Mouse (Mus musculus) kidney, adult 2 months (tissue): ENCODE data around the gene Mrpl38. TPM values are rescaled to one million over a fixed set of nuclear protein-coding genes. Genes with fewer than 3 reads are reported as not detected.

Source experiments
- DNase-seq: peaks from one replicate; pipeline ENCODE4 v3.0.0; 2021
- H3K27ac ChIP-seq: fragments of 200-500 bp; 2 replicates; pipeline ENCODE4 v1.5.1; 2012; ENCODE audit warnings: low read depth, low read length, control low read depth, inconsistent platforms; ENCODE audit not compliant: insufficient read depth
- H3K27me3 ChIP-seq: fragments of 200-500 bp; replicated peaks from 2 replicates; pipeline ENCODE4 v1.6.1; 2012; ENCODE audit warnings: mild to moderate bottlenecking, moderate library complexity, low read length, inconsistent platforms; ENCODE audit not compliant: control insufficient read depth, insufficient read depth
- H3K36me3 ChIP-seq: fragments of 200-500 bp; 2 replicates; pipeline ENCODE4 v1.6.1; 2012; ENCODE audit warnings: mild to moderate bottlenecking, moderate library complexity, low read length, inconsistent platforms; ENCODE audit not compliant: control insufficient read depth, insufficient read depth
- H3K4me1 ChIP-seq: fragments of 200-500 bp; 2 replicates; pipeline ENCODE4 v1.6.1; 2011; ENCODE audit warnings: low read length; ENCODE audit not compliant: control insufficient read depth, insufficient read depth
- H3K4me3 ChIP-seq: fragments of 200-500 bp; 2 replicates; pipeline ENCODE4 v1.5.1; 2011; ENCODE audit warnings: mild to moderate bottlenecking, low read depth, low read length, control low read depth; ENCODE audit not compliant: insufficient read depth
- CTCF ChIP-seq: fragments of 200-500 bp; conservative IDR thresholded peaks from 2 replicates; pipeline ENCODE4 v1.5.1; 2011; ENCODE audit warnings: low read depth, mild to moderate bottlenecking, control low read depth, low read length, moderate library complexity, mixed read lengths; ENCODE audit not compliant: insufficient read depth, insufficient read length
- POLR2A ChIP-seq: fragments of 200-500 bp; IDR thresholded peaks from one replicate; pipeline ENCODE4 v1.6.1; 2011; ENCODE audit warnings: low read depth, low read length, control low read depth
- WGBS: fragments of 180-500 bp; shearing (Covaris S2); methylation state at CpG from one replicate; pipeline ENCODE4 v1.1.7; 2018; 5-methylcytosine and 5-hydroxymethylcytosine counted together
- polyA plus RNA-seq: library from polyadenylated mRNA; depleted of rRNA; stranded (reverse); fragments of >200 nt; gene quantifications from 2 replicates; pipeline ENCODE4 v1.2.3, GENCODE M21; 2012

Gene Mrpl38
- polyA plus RNA-seq, 1 experiment = 70.7 TPM

DNA sequence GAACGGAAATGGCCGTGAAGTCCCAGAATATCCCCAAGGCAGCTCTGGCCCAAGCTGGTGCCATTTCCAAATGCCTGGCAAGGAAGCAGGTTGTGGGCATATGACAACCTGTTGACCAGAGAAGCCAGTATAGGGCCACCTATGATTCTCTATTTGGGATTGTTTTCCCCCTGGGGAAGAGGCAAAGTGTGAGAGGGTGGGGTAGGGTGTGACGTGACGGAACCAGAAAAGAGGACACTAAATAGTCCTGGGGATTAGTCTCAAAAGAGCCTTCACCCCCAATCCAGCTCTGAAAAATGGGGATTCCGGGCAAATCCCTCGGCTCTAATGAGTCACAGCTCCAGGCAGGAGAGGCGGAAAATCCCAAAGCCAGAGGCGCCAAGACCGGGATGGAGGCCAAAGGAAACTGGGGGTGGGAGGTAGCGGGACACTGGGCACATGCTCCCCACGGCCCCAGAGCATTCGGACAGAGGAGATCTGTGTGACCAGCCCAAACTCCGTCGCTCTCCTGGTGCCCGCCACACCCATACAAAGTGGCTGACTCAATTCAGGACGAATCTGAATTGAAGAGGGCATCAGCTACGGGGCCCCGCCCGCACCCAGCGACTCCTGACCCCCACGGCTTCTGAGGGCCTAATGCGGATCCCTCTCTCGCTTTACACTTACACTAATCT, 30.1 kb downstream of the Mrpl38 start:
- WGBS = 9% methylated on average over 23 of the region's 23 CpGs
- peak overlapping the region; percentile 90 for H3K4me3 ChIP-seq
- H3K36me3 ChIP-seq = peaks cover 2% of the 10 kb centered on the region; the same call in 1 of the 2 replicates
- TF ChIP-seq CTCF (no peak), POLR2A (peak; percentile 53)
- no peaks in the 10 kb centered on the region for H3K27me3 ChIP-seq
- peak; percentile 86 for DNase-seq
- H3K27ac ChIP-seq = peak overlapping the region; percentile 91
- H3K4me1 ChIP-seq = peaks cover 32% of the 10 kb centered on the region

DNA sequence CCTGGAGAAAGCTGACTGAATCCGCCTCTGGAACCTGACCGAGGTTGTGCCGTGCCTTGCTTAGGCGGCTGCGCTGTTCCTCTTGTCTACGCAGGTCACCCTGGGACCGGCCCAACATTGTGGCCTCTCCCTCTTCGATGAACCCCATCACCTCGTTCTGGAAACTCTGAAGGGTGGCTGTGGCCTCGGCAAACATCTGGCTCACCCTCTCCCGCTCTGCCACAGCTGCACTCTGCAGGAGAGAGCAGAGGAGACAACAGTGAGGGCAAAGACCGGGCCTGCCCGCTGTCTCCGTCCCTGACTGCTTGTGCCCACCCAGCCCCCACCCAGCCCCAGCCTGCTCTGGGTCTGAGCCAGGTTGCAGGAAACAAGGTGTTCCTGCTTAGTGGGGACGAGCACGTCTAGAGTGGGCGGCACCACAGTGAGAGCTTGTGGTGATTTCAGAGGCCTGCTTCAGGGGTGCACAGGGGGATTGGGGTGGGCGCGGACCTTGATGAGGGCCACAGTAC, 30.8 kb downstream of the Mrpl38 start:
- Histone ChIP-seq H3K4me1 (peaks cover 39% of the 10 kb centered on the region), H3K27me3 (no peaks in the 10 kb centered on the region), H3K27ac (peak overlapping the region; percentile 91), H3K36me3 (peaks cover 2% of the 10 kb centered on the region; the same call in 1 of the 2 replicates), H3K4me3 (peak overlapping the region; percentile 90)
- WGBS = 29% methylated on average over 19 of the region's 19 CpGs
- peak; percentile 75 for DNase-seq
- TF ChIP-seq CTCF (no peak), POLR2A (no peak)

DNA sequence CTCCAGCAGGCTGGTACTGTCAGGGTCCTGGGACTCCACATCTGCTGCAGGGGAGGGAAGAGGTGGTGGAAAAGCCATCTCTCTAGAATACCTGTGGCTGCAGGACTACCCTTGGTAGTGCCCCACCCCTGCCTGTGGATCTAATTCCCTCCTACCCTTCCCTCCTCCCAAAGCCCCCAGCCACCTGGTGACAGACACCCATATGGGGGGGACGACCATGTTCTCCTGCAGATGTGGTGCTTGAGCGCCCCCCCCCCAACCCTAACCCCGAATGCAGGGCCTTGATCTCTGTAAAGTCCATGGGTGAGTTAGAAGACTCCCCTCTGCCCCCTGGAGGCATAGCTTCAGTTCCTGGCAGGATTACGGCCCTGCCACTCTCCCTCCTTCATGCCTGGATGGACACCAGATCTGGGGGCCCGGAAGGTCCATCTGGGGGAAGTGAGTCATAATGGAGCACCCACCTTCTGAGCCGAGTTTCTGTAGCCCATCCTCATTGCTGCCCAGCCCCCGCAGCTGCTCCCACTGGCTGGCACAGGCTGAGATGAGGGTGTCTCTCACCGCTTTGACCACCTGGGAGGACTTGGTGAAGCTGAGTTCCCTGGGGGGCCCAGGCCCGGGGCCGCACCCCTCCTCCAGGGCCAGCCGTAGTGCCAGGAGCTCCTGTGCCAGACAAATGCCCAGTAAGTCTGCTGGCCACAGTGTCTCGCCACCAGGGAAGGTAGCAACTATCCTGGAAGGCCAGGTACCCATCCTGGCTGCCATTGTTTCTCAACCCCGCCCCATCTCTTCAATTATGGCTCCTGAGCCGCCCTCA, 31.5 kb downstream of the Mrpl38 start:
- peak overlapping the region; percentile 91 for H3K27ac ChIP-seq

DNA sequence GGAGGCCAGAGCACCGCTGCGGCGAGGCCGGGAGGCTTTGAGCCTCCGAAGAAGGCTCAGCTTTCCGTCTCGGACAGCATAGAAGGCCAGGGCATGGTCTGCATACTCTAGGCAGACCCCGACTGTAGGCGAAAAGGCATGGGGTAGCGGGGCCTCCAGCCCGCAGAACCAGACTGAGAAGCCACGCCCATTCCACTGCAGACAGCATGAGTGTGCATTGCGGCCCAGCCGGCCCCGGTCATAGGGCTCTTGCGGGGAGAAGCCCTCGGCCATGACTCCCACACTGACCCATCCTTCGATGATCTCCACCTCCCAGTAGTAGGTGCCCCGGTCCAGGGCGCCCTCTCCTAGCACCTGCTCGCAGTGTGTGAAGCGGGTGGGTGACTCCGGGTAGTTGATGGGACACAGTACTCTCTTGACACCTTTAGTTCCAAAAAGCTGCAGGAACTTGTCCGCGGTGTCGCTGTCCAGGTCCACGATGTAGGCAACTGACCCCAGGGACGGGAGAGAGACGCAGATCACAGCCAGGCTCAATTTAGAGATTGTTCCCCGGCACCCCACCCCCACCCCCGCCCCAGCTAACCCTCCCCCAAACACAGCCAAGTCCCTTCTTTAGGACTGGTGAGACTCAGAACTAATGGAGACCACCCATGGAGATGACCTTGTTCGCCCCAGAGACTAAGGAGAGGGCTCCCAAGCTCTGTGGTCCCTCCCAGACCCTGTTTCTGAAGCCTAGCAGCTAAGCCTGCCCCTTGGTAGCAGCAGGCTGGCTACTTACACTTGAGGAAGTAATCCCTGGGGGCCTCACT, 32.3 kb downstream of the Mrpl38 start:
- H3K27ac ChIP-seq = peak overlapping the region; percentile 66
- H3K4me3 ChIP-seq = no peak overlapping the region; the same call in 1 of the 2 replicates
- DNase-seq = peak; percentile 29
- H3K4me1 ChIP-seq = peaks cover 49% of the 10 kb centered on the region
- peaks cover 2% of the 10 kb centered on the region; the same call in 1 of the 2 replicates for H3K36me3 ChIP-seq
- 58% methylated on average over 32 of the region's 32 CpGs for whole genome bisulfite sequencing
- no peaks in the 10 kb centered on the region for H3K27me3 ChIP-seq
- no peak for TF ChIP-seq CTCF
- TF ChIP-seq POLR2A = no peak

More for the DNA sequence above, 31.5 kb downstream of the Mrpl38 start:
- Histone ChIP-seq H3K36me3 (peaks cover 2% of the 10 kb centered on the region; the same call in 1 of the 2 replicates), H3K4me3 (peak overlapping the region; percentile 90), H3K4me1 (peaks cover 43% of the 10 kb centered on the region), H3K27me3 (no peaks in the 10 kb centered on the region)
- TF ChIP-seq POLR2A = no peak
- peak; percentile 35; the same call in 1 of the 2 replicates for TF ChIP-seq CTCF
- DNase-seq = peak; percentile 56
- 30% methylated on average over 14 of the region's 14 CpGs for WGBS

DNA sequence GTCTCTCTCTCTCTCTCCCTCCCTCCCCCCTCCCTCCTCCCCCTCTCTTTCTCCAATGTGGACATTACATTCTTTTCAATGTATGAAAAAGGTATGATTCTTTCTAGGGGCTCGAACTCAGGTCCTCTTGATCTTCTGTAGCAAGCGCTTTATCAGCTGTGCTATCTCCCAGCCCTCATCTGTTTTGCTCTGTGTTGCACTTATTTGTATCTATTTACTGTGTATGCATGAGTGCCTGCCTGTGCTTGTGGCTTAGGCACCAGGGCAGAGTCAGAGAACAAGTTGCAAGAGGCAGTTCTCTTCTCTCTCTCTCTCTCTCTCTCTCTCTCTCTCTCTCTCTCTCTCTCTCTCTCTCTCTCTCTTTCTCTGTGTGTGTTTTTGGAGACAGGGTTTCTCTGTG, 33.6 kb downstream of the Mrpl38 start:
- 81% methylated on average over 2 of the region's 2 CpGs for WGBS
- no peak for TF ChIP-seq POLR2A
- TF ChIP-seq CTCF = no peak
- peaks cover 2% of the 10 kb centered on the region; the same call in 1 of the 2 replicates for H3K36me3 ChIP-seq
- H3K4me1 ChIP-seq = peaks cover 58% of the 10 kb centered on the region
- H3K4me3 ChIP-seq = no peak overlapping the region
- H3K27ac ChIP-seq = peak overlapping the region; percentile 18
- DNase-seq = peak; percentile 51
- H3K27me3 ChIP-seq = no peaks in the 10 kb centered on the region

DNA sequence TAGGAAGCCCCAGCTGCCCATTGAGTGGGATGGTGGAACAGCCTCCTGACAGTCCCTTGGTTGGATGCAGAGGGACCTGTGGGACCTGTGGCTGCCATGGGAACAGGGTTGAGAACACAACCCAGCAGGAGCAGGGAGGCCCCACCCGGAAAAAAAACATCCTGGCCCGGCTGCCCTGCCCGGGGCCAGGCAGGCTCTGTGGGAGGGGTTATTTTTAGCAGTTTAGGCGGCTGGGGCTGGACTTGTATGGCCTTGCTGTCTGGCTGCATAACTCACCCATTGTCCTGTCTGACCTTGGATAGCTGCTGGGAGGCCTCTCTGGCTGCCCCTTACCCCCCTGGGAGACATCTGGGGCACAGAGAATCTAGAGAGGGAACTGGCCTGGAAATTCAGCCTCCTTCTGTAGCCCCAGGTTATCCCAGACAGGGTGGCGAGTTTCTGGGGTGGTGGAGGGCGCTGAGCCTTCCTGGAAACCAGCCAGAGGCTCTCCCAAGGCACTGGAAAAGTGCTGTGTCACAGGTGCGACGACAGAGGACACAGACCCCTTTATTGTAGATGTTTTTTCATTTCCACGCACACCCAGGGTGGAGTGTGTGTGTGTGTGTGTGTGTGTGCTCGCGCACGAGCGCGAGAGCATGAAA, 34.5 kb downstream of the Mrpl38 start:
- WGBS = 13% methylated on average over 14 of the region's 14 CpGs
- no peaks in the 10 kb centered on the region for H3K27me3 ChIP-seq
- no peak overlapping the region for H3K4me3 ChIP-seq
- H3K4me1 ChIP-seq = peaks cover 61% of the 10 kb centered on the region
- H3K27ac ChIP-seq = peak overlapping the region; percentile 91
- peaks cover 2% of the 10 kb centered on the region; the same call in 1 of the 2 replicates for H3K36me3 ChIP-seq
- DNase-seq = peak; percentile 95
- no peak for TF ChIP-seq POLR2A
- TF ChIP-seq CTCF = no peak
